Mouse (Mus musculus): ENCODE results near the gene Parp2.

GRCm38 (mm10) chr14:50771342-50771741, 36.3 kb upstream of the Parp2 start:
- TF ChIP-seq POLR2A (IDR thresholded peaks at IDR 0.05; ENCODE audit: low read depth, low read length): no peak
- no peak for TF ChIP-seq CTCF (IDR thresholded peaks at IDR 0.05; ENCODE audit: extremely low read depth, insufficient read length, insufficient replicate concordance, low read depth, low read length)

Data from small intestine, adult 2 months (tissue).